Mouse (Mus musculus): ENCODE results near the gene Cptp. TPM values are rescaled to one million over a fixed set of nuclear protein-coding genes. Genes with fewer than 3 reads are reported as not detected.

The Cptp gene
- polyA plus RNA-seq, 1 experiment = 69.1 TPM

- H3K4me3 ChIP-seq (ENCODE audit: low read depth, low read length) = peak within 1 kb of the TSS; percentile 80
- peaks cover 9% of the 10 kb centered on the region; the same call in 1 of the 2 replicates for H3K36me3 ChIP-seq (ENCODE audit: control insufficient read depth, insufficient read depth, low read length)
- under 1% methylated on average over 49 of the region's 49 CpGs for WGBS
- peaks cover 13% of the 10 kb centered on the region for H3K4me1 ChIP-seq (ENCODE audit: control insufficient read depth, insufficient read depth, insufficient read length, low read length)
- peak within 1 kb of the TSS; percentile 71 for H3K27ac ChIP-seq (ENCODE audit: insufficient read depth, low read depth, low read length)
- TF ChIP-seq CTCF (IDR thresholded peaks at IDR 0.05; ENCODE audit: extremely low read depth, insufficient read length, insufficient replicate concordance, low read depth, low read length) = peak; percentile 76; the same call in 1 of the 2 replicates
- no peak; the same call in 1 of the 2 replicates for TF ChIP-seq POLR2A (IDR thresholded peaks at IDR 0.05; ENCODE audit: low read depth, low read length)
- H3K27me3 ChIP-seq (ENCODE audit: control insufficient read depth, insufficient read depth, low read length) = no peaks in the 10 kb centered on the region
These were observed 38.0 kb downstream of the Cptp start, which contains the start of gene Aurkaip1 for GRCm38 (mm10) chr4:155831205-155831766. Aurkaip1 (plus strand) TSS chr4:155831272.

GRCm38 (mm10) chr4:155830596-155830995 is 38.6 kb downstream of the Cptp start:
- H3K27ac ChIP-seq (ENCODE audit: insufficient read depth, low read depth, low read length) = no peak overlapping the region; the same call in 1 of the 2 replicates
- H3K4me3 ChIP-seq (ENCODE audit: low read depth, low read length) = 0 out of 2 replicates have a peak overlapping the region, but pooled peaks have one; percentile 3
- peaks cover 9% of the 10 kb centered on the region; the same call in 1 of the 2 replicates for H3K36me3 ChIP-seq (ENCODE audit: control insufficient read depth, insufficient read depth, low read length)
- H3K27me3 ChIP-seq (ENCODE audit: control insufficient read depth, insufficient read depth, low read length) = no peaks in the 10 kb centered on the region
- WGBS = 41% methylated on average over 8 of the region's 8 CpGs
- TF ChIP-seq POLR2A (IDR thresholded peaks at IDR 0.05; ENCODE audit: low read depth, low read length) (no peak), CTCF (IDR thresholded peaks at IDR 0.05; ENCODE audit: extremely low read depth, insufficient read length, insufficient replicate concordance, low read depth, low read length) (no peak)
- H3K4me1 ChIP-seq (ENCODE audit: control insufficient read depth, insufficient read depth, insufficient read length, low read length) = peaks cover 13% of the 10 kb centered on the region

- H3K27ac ChIP-seq (ENCODE audit: insufficient read depth, low read depth, low read length) = no peak overlapping the region
- H3K4me3 ChIP-seq (ENCODE audit: low read depth, low read length) = no peak overlapping the region
- peaks cover 13% of the 10 kb centered on the region for H3K36me3 ChIP-seq (ENCODE audit: control insufficient read depth, insufficient read depth, low read length)
- H3K27me3 ChIP-seq (ENCODE audit: control insufficient read depth, insufficient read depth, low read length) = no peaks in the 10 kb centered on the region
- H3K4me1 ChIP-seq (ENCODE audit: control insufficient read depth, insufficient read depth, insufficient read length, low read length) = peaks cover 13% of the 10 kb centered on the region
- TF ChIP-seq POLR2A (IDR thresholded peaks at IDR 0.05; ENCODE audit: low read depth, low read length) = no peak
- no peak for TF ChIP-seq CTCF (IDR thresholded peaks at IDR 0.05; ENCODE audit: extremely low read depth, insufficient read length, insufficient replicate concordance, low read depth, low read length)
- WGBS = 94% methylated on average over 4 of the region's 4 CpGs
These were observed 39.4 kb downstream of the Cptp start for GRCm38 (mm10) chr4:155829866-155830265.

GRCm38 (mm10) chr4:155823443-155823842 is 45.8 kb downstream of the Cptp start:
- Histone ChIP-seq H3K27ac (ENCODE audit: insufficient read depth, low read depth, low read length) (no peak overlapping the region), H3K4me3 (ENCODE audit: low read depth, low read length) (no peak overlapping the region), H3K36me3 (ENCODE audit: control insufficient read depth, insufficient read depth, low read length) (peaks cover 66% of the 10 kb centered on the region), H3K4me1 (ENCODE audit: control insufficient read depth, insufficient read depth, insufficient read length, low read length) (no peaks in the 10 kb centered on the region), H3K27me3 (ENCODE audit: control insufficient read depth, insufficient read depth, low read length) (no peaks in the 10 kb centered on the region)
- 93% methylated on average over 16 of the region's 16 CpGs for WGBS
- TF ChIP-seq POLR2A (IDR thresholded peaks at IDR 0.05; ENCODE audit: low read depth, low read length) (no peak), CTCF (IDR thresholded peaks at IDR 0.05; ENCODE audit: extremely low read depth, insufficient read length, insufficient replicate concordance, low read depth, low read length) (no peak)

- 71% methylated on average over 7 of the region's 7 CpGs for WGBS
- H3K4me1 ChIP-seq (ENCODE audit: control insufficient read depth, insufficient read depth, insufficient read length, low read length) = no peaks in the 10 kb centered on the region
- H3K27ac ChIP-seq (ENCODE audit: insufficient read depth, low read depth, low read length) = no peak overlapping the region
- peaks cover 80% of the 10 kb centered on the region for H3K36me3 ChIP-seq (ENCODE audit: control insufficient read depth, insufficient read depth, low read length)
- H3K4me3 ChIP-seq (ENCODE audit: low read depth, low read length) = no peak overlapping the region
- no peaks in the 10 kb centered on the region for H3K27me3 ChIP-seq (ENCODE audit: control insufficient read depth, insufficient read depth, low read length)
- TF ChIP-seq POLR2A (IDR thresholded peaks at IDR 0.05; ENCODE audit: low read depth, low read length) (no peak), CTCF (IDR thresholded peaks at IDR 0.05; ENCODE audit: extremely low read depth, insufficient read length, insufficient replicate concordance, low read depth, low read length) (peak; percentile 39; the same call in 1 of the 2 replicates)
These were observed 48.2 kb downstream of the Cptp start for GRCm38 (mm10) chr4:155821025-155821424.

- Histone ChIP-seq H3K4me1 (ENCODE audit: control insufficient read depth, insufficient read depth, insufficient read length, low read length) (peaks cover 3% of the 10 kb centered on the region; the same call in 1 of the 2 replicates), H3K36me3 (ENCODE audit: control insufficient read depth, insufficient read depth, low read length) (peaks cover 71% of the 10 kb centered on the region), H3K27ac (ENCODE audit: insufficient read depth, low read depth, low read length) (no peak overlapping the region), H3K27me3 (ENCODE audit: control insufficient read depth, insufficient read depth, low read length) (no peaks in the 10 kb centered on the region), H3K4me3 (ENCODE audit: low read depth, low read length) (no peak overlapping the region)
- TF ChIP-seq POLR2A (IDR thresholded peaks at IDR 0.05; ENCODE audit: low read depth, low read length) = no peak
- no peak for TF ChIP-seq CTCF (IDR thresholded peaks at IDR 0.05; ENCODE audit: extremely low read depth, insufficient read length, insufficient replicate concordance, low read depth, low read length)
- WGBS = 36% methylated on average over 4 of the region's 4 CpGs
These were observed 51.7 kb downstream of the Cptp start for GRCm38 (mm10) chr4:155817533-155817932.

Other genes starting within 250 kb of the Cptp start
- 24.6 and 51.4 TPM in 2 replicates for gene Cdk11b, start 244.6 kb downstream of the Cptp start, polyA plus RNA-seq (2012; rRNA removed)
- not detected in 2 replicates for gene Gm10563, start 224.0 kb downstream of the Cptp start, polyA plus RNA-seq (2012; rRNA removed)
- 32.6 and 55.1 TPM in 2 replicates for gene Mmp23, start 216.1 kb downstream of the Cptp start, polyA plus RNA-seq (2012; rRNA removed)
- 46.3 and 85.4 TPM in 2 replicates for gene Mib2, start 200.2 kb downstream of the Cptp start, polyA plus RNA-seq (2012; rRNA removed)
- gene Fndc10, start 175.1 kb downstream of the Cptp start, polyA plus RNA-seq (2012; rRNA removed) = 12.5 and 24.0 TPM in 2 replicates
- 87.2 and 140 TPM in 2 replicates for gene Ssu72, start 164.6 kb downstream of the Cptp start, polyA plus RNA-seq (2012; rRNA removed)
- gene Tmem240, start 134.6 kb downstream of the Cptp start, polyA plus RNA-seq (2012; rRNA removed) = 0.53 and 0.80 TPM in 2 replicates
- 57.3 and 65.5 TPM in 2 replicates for gene Atad3a, start 108.3 kb downstream of the Cptp start, polyA plus RNA-seq (2012; rRNA removed)
- 18.5 and 125 TPM in 2 replicates for gene Vwa1, start 94.7 kb downstream of the Cptp start, polyA plus RNA-seq (2012; rRNA removed)
- 0.63 and 2.6 TPM in 2 replicates for gene Tmem88b, start 83.6 kb downstream of the Cptp start, polyA plus RNA-seq (2012; rRNA removed)
- gene Ankrd65, start 79.0 kb downstream of the Cptp start, polyA plus RNA-seq (2012; rRNA removed) = not detected in 2 replicates
- 34.5 and 36.4 TPM in 2 replicates for gene Mrpl20, start 66.6 kb downstream of the Cptp start, polyA plus RNA-seq (2012; rRNA removed)
- 20.5 and 31.3 TPM in 2 replicates for gene Ccnl2, start 57.0 kb downstream of the Cptp start, polyA plus RNA-seq (2012; rRNA removed)
- 113 and 159 TPM in 2 replicates for gene Aurkaip1, start 38.2 kb downstream of the Cptp start, polyA plus RNA-seq (2012; rRNA removed)
- 67.9 and 98.1 TPM in 2 replicates for gene Mxra8, start 29.8 kb downstream of the Cptp start, polyA plus RNA-seq (2012; rRNA removed)
- gene Dvl1, start 22.0 kb downstream of the Cptp start, polyA plus RNA-seq (2012; rRNA removed) = 111 and 153 TPM in 2 replicates
- gene Tas1r3, start 6.1 kb downstream of the Cptp start, polyA plus RNA-seq (2012; rRNA removed) = 1.0 and 1.8 TPM in 2 replicates
- 15.0 and 26.0 TPM in 2 replicates for gene Ints11, start 106 bp upstream of the Cptp start, polyA plus RNA-seq (2012; rRNA removed)
- gene Pusl1, start 22.3 kb upstream of the Cptp start, polyA plus RNA-seq (2012; rRNA removed) = 25.2 and 30.8 TPM in 2 replicates
- gene Acap3, start 22.4 kb upstream of the Cptp start, polyA plus RNA-seq (2012; rRNA removed) = 11.1 and 15.9 TPM in 2 replicates
- 73.5 and 206 TPM in 2 replicates for gene Ube2j2, start 74.4 kb upstream of the Cptp start, polyA plus RNA-seq (2012; rRNA removed)
- 47.8 and 186 TPM in 2 replicates for gene C1qtnf12, start 92.9 kb upstream of the Cptp start, polyA plus RNA-seq (2012; rRNA removed)
- gene B3galt6, start 123.2 kb upstream of the Cptp start, polyA plus RNA-seq (2012; rRNA removed) = 5.5 and 7.4 TPM in 2 replicates
- 44.0 and 80.5 TPM in 2 replicates for gene Sdf4, start 123.4 kb upstream of the Cptp start, polyA plus RNA-seq (2012; rRNA removed)
- gene Tnfrsf4, start 144.4 kb upstream of the Cptp start, polyA plus RNA-seq (2012; rRNA removed) = 2.1 and 6.3 TPM in 2 replicates
- gene Tnfrsf18, start 156.7 kb upstream of the Cptp start, polyA plus RNA-seq (2012; rRNA removed) = 3.9 and 6.1 TPM in 2 replicates
- gene Ttll10, start 190.0 kb upstream of the Cptp start, polyA plus RNA-seq (2012; rRNA removed) = 5.2 and 9.1 TPM in 2 replicates
- 7.4 and 8.3 TPM in 2 replicates for gene 9430015G10Rik, start 240.5 kb upstream of the Cptp start, polyA plus RNA-seq (2012; rRNA removed)

All from small intestine, adult 2 months (tissue).